Mouse (Mus musculus): ENCODE measurements at regions not wholly inside any gene's neighbourhood (a gene's known extent, or its start where the extent isn't known, plus 50 kb on each side); places are given as distances from the start of the nearest gene placed in this dataset.

DNA sequence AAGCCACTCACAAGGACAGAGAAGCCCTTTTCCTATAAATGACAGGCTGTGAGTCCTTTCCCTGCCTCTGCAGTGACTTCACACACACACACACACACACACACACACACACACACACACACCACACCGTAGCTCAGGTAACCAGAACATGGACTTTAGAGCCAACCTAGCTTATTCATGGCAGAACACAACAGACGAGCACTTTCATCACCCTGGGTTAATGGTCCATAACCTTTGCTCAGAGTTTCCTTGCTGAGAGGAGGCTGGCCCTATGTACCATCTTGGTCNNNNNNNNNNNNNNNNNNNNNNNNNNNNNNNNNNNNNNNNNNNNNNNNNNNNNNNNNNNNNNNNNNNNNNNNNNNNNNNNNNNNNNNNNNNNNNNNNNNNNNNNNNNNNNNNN lies 2391.6 kb upstream of the 5930422O12Rik start:
- Histone ChIP-seq H3K4me1 (ENCODE audit: control insufficient read depth, insufficient read depth, low read length) (peaks cover 3% of the 10 kb centered on the region; the same call in 1 of the 2 replicates), H3K27ac (ENCODE audit: insufficient read depth, low read depth, low read length) (no peak overlapping the region), H3K4me3 (ENCODE audit: insufficient read depth, low read depth, low read length) (no peak overlapping the region)
- 91% methylated on average over 2 of the region's 2 CpGs for WGBS
- TF ChIP-seq CTCF (IDR thresholded peaks at IDR 0.05; ENCODE audit: insufficient read depth, low read depth, low read length) (no peak), POLR2A (IDR thresholded peaks at IDR 0.05; ENCODE audit: insufficient read depth, low read depth, low read length) (no peak)

Data from olfactory bulb, adult 2 months (tissue).